Mouse (Mus musculus) forebrain, embryonic 10.5 days (tissue): Measurements from ENCODE around the gene Agap1. TPM values are rescaled to one million over a fixed set of nuclear protein-coding genes. Genes with fewer than 3 reads are reported as not detected.

Source experiments
- DNase-seq: peaks from one replicate; pipeline ENCODE4 v3.0.0-alpha.2; 2017; ENCODE audit warnings: low spot score; ENCODE audit errors: extremely low spot score
- H3K27ac ChIP-seq: fragments of 300-500 bp; sonication (generic); 2 replicates; pipeline ENCODE4 v1.5.1; 2016; ENCODE audit warnings: mild to moderate bottlenecking
- H3K27me3 ChIP-seq: fragments of 300-500 bp; sonication (generic); 2 replicates; pipeline ENCODE4 v1.6.1; 2016; ENCODE audit warnings: mild to moderate bottlenecking; ENCODE audit not compliant: poor library complexity, severe bottlenecking
- H3K36me3 ChIP-seq: fragments of 300-500 bp; sonication (generic); replicated peaks from 2 replicates; pipeline ENCODE4 v1.6.1; 2016; ENCODE audit warnings: mild to moderate bottlenecking, moderate library complexity
- H3K4me1 ChIP-seq: fragments of 300-500 bp; sonication (generic); 2 replicates; pipeline ENCODE4 v1.6.1; 2016
- H3K4me3 ChIP-seq: fragments of 300-500 bp; sonication (generic); 2 replicates; pipeline ENCODE4 v1.5.1; 2016; ENCODE audit warnings: mild to moderate bottlenecking, moderate library complexity
- H3K9me3 ChIP-seq: fragments of 300-500 bp; sonication (generic); 2 replicates; pipeline ENCODE4 v1.6.1; 2016; ENCODE audit warnings: mild to moderate bottlenecking, moderate library complexity
- WGBS: fragments of 180-500 bp; shearing (Covaris S2); methylation state at CpG from one replicate; pipeline ENCODE4 v1.1.7; 2016; 5-methylcytosine and 5-hydroxymethylcytosine counted together
- polyA plus RNA-seq: library from polyadenylated mRNA; unstranded; fragments of >200 nt; fragmentation: Nextera tagmentation; extraction: Ambion mirVana; gene quantifications from 2 replicates; pipeline ENCODE4 v1.2.1, GENCODE M21; 2016

The Agap1 gene
- polyA plus RNA-seq, 1 experiment from 2014 or later, result 14.3 TPM

GRCm38 (mm10) chr1:89625967-89626366 is 171.4 kb downstream of the Agap1 start:
- peaks cover 12% of the 10 kb centered on the region for H3K4me1 ChIP-seq
- no peak for DNase-seq
- peaks cover 49% of the 10 kb centered on the region for H3K36me3 ChIP-seq
- WGBS, result 93% methylated on average over 7 of the region's 7 CpGs
- H3K27ac ChIP-seq, result no peak overlapping the region
- no peaks in the 10 kb centered on the region for H3K27me3 ChIP-seq
- H3K4me3 ChIP-seq, result no peak overlapping the region
- H3K9me3 ChIP-seq, result no peaks in the 10 kb centered on the region

GRCm38 (mm10) chr1:89626940-89627339 is 172.3 kb downstream of the Agap1 start:
- H3K4me3 ChIP-seq, result no peak overlapping the region
- 85% methylated on average over 10 of the region's 10 CpGs for WGBS

GRCm38 (mm10) chr1:89627650-89628049 is 173.0 kb downstream of the Agap1 start:
- peaks cover 8% of the 10 kb centered on the region for H3K4me1 ChIP-seq
- no peak for DNase-seq
- H3K27me3 ChIP-seq, result no peaks in the 10 kb centered on the region
- H3K9me3 ChIP-seq, result no peaks in the 10 kb centered on the region
- no peak overlapping the region for H3K4me3 ChIP-seq
- H3K36me3 ChIP-seq, result peaks cover 50% of the 10 kb centered on the region
- 71% methylated on average over 3 of the region's 3 CpGs for WGBS
- H3K27ac ChIP-seq, result 0 out of 2 replicates have a peak overlapping the region, but pooled peaks have one; percentile 30

More at GRCm38 (mm10) chr1:89626940-89627339, 172.3 kb downstream of the Agap1 start:
- H3K36me3 ChIP-seq, result peaks cover 48% of the 10 kb centered on the region
- no peak for DNase-seq
- H3K9me3 ChIP-seq, result no peaks in the 10 kb centered on the region
- H3K27me3 ChIP-seq, result no peaks in the 10 kb centered on the region
- H3K4me1 ChIP-seq, result peaks cover 8% of the 10 kb centered on the region
- peak overlapping the region; percentile 30; the same call in 1 of the 2 replicates for H3K27ac ChIP-seq

- Histone ChIP-seq H3K4me3 (no peak overlapping the region), H3K27me3 (no peaks in the 10 kb centered on the region), H3K36me3 (peaks cover 63% of the 10 kb centered on the region), H3K9me3 (no peaks in the 10 kb centered on the region), H3K4me1 (peaks cover 8% of the 10 kb centered on the region), H3K27ac (no peak overlapping the region)
- DNase-seq, result no peak
- WGBS, result 92% methylated on average over 4 of the region's 4 CpGs
These were observed 176.2 kb downstream of the Agap1 start for GRCm38 (mm10) chr1:89630836-89631235.

- H3K4me1 ChIP-seq, result peaks cover 8% of the 10 kb centered on the region
- H3K27me3 ChIP-seq, result no peaks in the 10 kb centered on the region
- DNase-seq, result no peak
- H3K4me3 ChIP-seq, result no peak overlapping the region
- no peaks in the 10 kb centered on the region for H3K9me3 ChIP-seq
- no peak overlapping the region for H3K27ac ChIP-seq
- WGBS, result 46% methylated on average over 1 of the region's 1 CpGs
- peaks cover 72% of the 10 kb centered on the region for H3K36me3 ChIP-seq
These were observed 177.1 kb downstream of the Agap1 start for GRCm38 (mm10) chr1:89631747-89632146.

- H3K9me3 ChIP-seq, result peaks cover 5% of the 10 kb centered on the region; the same call in 1 of the 2 replicates
- peaks cover 83% of the 10 kb centered on the region for H3K36me3 ChIP-seq
- H3K27ac ChIP-seq, result no peak overlapping the region
- WGBS, result 78% methylated on average over 14 of the region's 14 CpGs
- H3K4me1 ChIP-seq, result no peaks in the 10 kb centered on the region
- DNase-seq, result no peak
- no peaks in the 10 kb centered on the region for H3K27me3 ChIP-seq
- no peak overlapping the region for H3K4me3 ChIP-seq
These were observed 179.4 kb downstream of the Agap1 start for GRCm38 (mm10) chr1:89634055-89634454.

- Histone ChIP-seq H3K27ac (no peak overlapping the region), H3K36me3 (peaks cover 80% of the 10 kb centered on the region), H3K4me1 (no peaks in the 10 kb centered on the region), H3K27me3 (no peaks in the 10 kb centered on the region), H3K9me3 (peaks cover 5% of the 10 kb centered on the region; the same call in 1 of the 2 replicates), H3K4me3 (no peak overlapping the region)
- 94% methylated on average over 2 of the region's 2 CpGs for WGBS
- no peak for DNase-seq
These were observed 180.5 kb downstream of the Agap1 start for GRCm38 (mm10) chr1:89635131-89635530.

GRCm38 (mm10) chr1:89637670-89638069 is 183.1 kb downstream of the Agap1 start:
- WGBS, result 96% methylated on average over 4 of the region's 4 CpGs
- H3K27ac ChIP-seq, result no peak overlapping the region
- H3K36me3 ChIP-seq, result peaks cover 70% of the 10 kb centered on the region
- no peaks in the 10 kb centered on the region for H3K27me3 ChIP-seq
- no peak overlapping the region for H3K4me3 ChIP-seq
- DNase-seq, result no peak
- peaks cover 5% of the 10 kb centered on the region; the same call in 1 of the 2 replicates for H3K9me3 ChIP-seq
- no peaks in the 10 kb centered on the region for H3K4me1 ChIP-seq

- no peak overlapping the region for H3K4me3 ChIP-seq
- no peak overlapping the region for H3K27ac ChIP-seq
- 84% methylated on average over 8 of the region's 8 CpGs for WGBS
- DNase-seq, result peak; percentile 21
- no peaks in the 10 kb centered on the region for H3K4me1 ChIP-seq
- peaks cover under 1% of the 10 kb centered on the region; the same call in 1 of the 2 replicates for H3K9me3 ChIP-seq
- H3K27me3 ChIP-seq, result peaks cover 14% of the 10 kb centered on the region; the same call in 1 of the 2 replicates
- H3K36me3 ChIP-seq, result peaks cover 26% of the 10 kb centered on the region
These were observed 189.0 kb downstream of the Agap1 start for GRCm38 (mm10) chr1:89643445-89644100.

- Histone ChIP-seq H3K36me3 (peaks cover 20% of the 10 kb centered on the region), H3K4me1 (no peaks in the 10 kb centered on the region), H3K4me3 (no peak overlapping the region), H3K27me3 (peaks cover 14% of the 10 kb centered on the region; the same call in 1 of the 2 replicates), H3K9me3 (no peaks in the 10 kb centered on the region), H3K27ac (no peak overlapping the region)
- DNase-seq, result no peak
- 86% methylated on average over 11 of the region's 11 CpGs for WGBS
These were observed 189.5 kb downstream of the Agap1 start for GRCm38 (mm10) chr1:89644120-89644519.

GRCm38 (mm10) chr1:89646326-89647018 is 191.9 kb downstream of the Agap1 start:
- Histone ChIP-seq H3K27ac (no peak overlapping the region), H3K36me3 (peaks cover 13% of the 10 kb centered on the region), H3K4me1 (peaks cover 5% of the 10 kb centered on the region; the same call in 1 of the 2 replicates), H3K4me3 (no peak overlapping the region), H3K9me3 (no peaks in the 10 kb centered on the region), H3K27me3 (peaks cover 14% of the 10 kb centered on the region; the same call in 1 of the 2 replicates)
- DNase-seq, result peak; percentile 58
- WGBS, result 27% methylated on average over 4 of the region's 4 CpGs

GRCm38 (mm10) chr1:89647505-89647904 is 192.9 kb downstream of the Agap1 start:
- Histone ChIP-seq H3K27me3 (peaks cover 14% of the 10 kb centered on the region; the same call in 1 of the 2 replicates), H3K4me3 (no peak overlapping the region), H3K9me3 (no peaks in the 10 kb centered on the region), H3K4me1 (peaks cover 10% of the 10 kb centered on the region; the same call in 1 of the 2 replicates), H3K36me3 (peaks cover 18% of the 10 kb centered on the region), H3K27ac (no peak overlapping the region)
- DNase-seq, result no peak
- 91% methylated on average over 8 of the region's 8 CpGs for WGBS

- H3K4me1 ChIP-seq, result peaks cover 10% of the 10 kb centered on the region; the same call in 1 of the 2 replicates
- no peak overlapping the region for H3K4me3 ChIP-seq
- no peaks in the 10 kb centered on the region for H3K9me3 ChIP-seq
- peaks cover 14% of the 10 kb centered on the region for H3K36me3 ChIP-seq
- 91% methylated on average over 7 of the region's 7 CpGs for WGBS
- peaks cover 7% of the 10 kb centered on the region; the same call in 1 of the 2 replicates for H3K27me3 ChIP-seq
- no peak for DNase-seq
- no peak overlapping the region for H3K27ac ChIP-seq
These were observed 196.0 kb downstream of the Agap1 start for GRCm38 (mm10) chr1:89650557-89650956.
